Mouse (Mus musculus) retina, postnatal 7 days (tissue): Measurements from ENCODE around the gene Sgsm3.

ENCODE experiments used
- DNase-seq: peaks from one replicate; pipeline ENCODE4 v3.0.0-alpha.2; 2012; ENCODE audit warnings: low read depth, low spot score

Gene Sgsm3

DNA sequence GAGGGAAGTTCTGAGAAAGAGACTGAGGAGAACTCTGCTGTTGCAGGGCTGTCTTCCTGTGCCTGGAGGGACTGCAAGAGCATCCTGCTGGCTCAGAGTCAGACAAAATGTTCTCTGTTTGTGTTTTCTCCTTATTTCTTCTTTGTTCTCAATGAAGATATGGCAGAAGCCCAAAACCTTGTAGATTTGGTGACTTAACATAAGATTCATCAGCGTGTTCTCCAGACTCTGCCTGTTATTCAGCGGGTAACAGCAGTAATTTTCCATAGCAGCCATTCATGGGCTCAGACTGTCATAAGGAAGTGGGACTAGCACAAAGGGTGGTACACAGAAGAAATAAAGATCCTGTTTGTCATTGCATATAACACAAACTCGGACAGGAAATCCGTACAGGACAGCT is 2.0 kb downstream of the Sgsm3 start:
- no peak for DNase-seq

DNA sequence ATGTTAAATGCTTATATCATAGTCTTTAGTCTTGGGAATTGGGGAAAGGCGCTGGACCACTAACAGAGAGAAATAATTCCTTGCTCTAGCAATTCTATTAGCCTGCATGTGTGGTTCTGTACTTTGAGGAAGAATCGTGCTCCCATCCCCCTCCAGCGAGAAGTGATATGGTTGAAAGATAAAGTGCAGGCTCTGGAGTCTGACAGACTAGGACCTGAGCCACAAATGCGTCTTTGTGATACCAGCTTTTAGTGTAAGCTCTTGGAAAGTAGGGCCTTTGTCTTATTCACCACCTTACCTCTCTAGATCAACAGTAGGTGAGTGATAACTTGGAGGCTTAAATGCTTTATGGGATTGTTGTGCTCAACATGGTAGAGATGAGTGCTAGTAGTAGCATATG is 3.6 kb downstream of the Sgsm3 start:
- DNase-seq: no peak

DNA sequence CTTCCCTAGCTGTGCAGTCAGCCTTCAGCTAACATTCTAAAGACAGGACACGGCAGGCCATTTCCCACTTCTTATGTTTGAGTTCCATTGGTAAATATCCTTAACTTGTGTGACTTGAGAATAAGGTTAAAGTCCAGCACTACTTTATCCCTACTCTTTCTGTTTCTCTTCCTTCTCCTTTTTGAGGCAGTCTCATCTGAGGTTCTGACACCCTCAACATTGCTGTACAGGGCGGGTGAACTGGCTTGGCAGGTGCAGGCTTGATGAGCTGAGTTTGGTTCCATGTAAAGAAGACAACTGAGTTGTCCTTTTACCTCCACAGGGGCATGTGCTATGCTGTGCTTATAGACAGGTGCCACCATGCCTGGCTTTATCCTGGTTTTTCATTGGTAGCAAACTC is 5.7 kb downstream of the Sgsm3 start:
- no peak for DNase-seq

DNA sequence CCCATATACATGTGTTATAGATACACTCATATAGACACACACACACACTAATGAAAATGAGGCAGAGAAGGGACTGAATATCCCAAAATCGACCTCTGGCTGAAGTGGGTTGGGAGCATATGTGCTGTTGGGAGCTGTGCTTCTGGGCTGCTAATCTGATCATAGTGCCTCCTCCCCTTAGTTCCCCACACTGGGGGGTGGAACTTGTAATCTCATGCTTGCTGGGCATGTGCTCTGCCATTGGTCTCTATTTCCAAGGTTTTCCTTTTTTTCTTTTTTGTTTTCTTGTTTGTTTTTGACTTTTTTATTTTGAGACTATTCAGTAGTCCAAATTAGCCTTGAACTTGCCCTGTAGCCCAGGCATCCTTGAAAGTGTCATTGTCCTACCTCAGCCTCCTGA is 10.8 kb downstream of the Sgsm3 start:
- no peak for DNase-seq

DNA sequence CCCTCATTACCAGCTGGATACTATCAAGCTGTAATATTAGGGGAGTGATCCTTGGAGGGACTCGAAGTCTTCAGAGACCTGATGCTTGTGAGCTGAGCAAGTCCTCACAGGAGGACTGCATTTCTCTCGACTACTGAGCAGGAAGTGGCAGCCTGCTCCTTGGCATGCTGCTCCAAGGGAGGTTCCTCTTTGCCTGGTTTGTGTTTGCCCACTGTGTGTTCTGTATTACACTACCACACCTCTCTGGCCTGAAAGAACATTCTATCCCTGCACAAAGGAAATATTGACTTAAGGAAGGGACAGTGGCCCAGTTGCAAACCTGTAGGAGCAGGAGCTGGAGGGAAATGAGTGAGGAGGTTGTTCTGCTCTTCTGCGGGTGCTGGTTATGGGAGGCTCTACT is 12.1 kb downstream of the Sgsm3 start:
- DNase-seq: no peak

DNA sequence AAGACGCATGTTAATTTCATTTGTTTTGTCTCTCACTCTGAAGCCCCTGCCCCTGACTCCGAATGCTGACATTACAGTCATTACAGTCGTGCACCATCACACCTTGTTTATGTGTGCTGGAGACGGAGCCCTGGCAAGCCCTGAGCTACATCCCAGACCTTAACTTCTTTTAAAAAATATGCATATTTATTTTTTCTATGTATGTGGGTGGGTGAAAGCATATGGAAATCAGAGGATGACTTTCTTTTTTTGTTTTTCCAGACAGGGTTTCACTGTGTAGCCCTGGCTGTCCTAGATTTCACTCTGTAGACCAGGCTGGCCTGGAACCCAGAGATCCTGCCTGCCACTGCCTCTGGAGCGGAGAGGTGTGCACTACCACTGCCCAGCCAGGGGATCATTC is 17.4 kb downstream of the Sgsm3 start:
- no peak for DNase-seq

DNA sequence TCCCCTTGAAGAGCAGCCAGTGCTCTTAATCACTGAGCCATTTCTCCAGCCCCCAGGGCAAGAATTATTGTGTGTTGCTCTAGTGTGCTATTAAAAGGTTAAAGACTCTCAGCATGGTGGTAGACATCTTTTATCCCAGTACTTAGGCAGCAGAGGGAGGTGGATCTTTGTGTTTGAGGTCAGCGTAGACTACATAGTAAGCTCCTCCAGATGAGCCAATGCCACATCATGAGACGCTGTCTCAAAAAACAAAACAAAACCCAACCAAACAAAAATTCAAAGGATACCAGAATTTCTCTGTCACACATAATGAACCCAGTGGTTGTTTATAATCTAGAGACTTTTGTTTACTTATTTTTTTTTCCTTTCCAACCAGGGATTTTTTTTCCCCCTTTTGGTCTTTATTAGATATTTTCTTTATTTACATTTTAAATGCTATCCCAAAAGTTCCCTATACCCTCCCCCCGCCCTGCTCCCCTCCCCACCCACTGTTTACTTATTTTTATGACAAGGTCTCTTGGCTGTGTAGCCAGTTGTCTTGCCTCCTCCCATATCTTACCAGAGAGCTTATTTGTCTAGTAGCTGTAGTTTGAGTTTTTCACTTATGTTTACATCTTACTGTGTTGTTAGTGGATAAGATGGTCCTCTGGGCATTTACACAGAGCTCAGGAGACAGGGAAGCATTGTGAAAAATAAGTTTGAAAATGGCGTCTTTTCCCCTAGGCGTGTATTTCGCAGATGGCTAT is 18.7 kb downstream of the Sgsm3 start:
- DNase-seq: no peak

DNA sequence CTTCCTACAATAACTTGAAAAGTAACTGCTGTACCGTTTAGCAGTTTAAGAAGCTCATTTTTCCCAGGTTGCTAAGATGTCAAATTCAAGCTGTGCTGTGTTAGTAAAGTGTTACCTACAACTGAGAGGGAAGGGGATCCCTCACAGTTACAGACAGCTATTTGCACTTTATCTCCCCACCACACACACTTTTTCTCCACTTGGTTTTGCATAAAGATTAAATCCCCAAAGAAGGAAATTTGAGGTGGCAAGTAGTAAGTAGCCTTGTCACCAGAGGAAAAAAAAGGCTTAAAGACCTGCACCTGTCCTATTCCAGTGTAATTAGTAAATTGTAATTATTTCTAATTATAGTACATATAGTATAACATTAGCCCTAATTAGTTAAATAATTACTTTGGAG is 19.5 kb downstream of the Sgsm3 start:
- DNase-seq: no peak

DNA sequence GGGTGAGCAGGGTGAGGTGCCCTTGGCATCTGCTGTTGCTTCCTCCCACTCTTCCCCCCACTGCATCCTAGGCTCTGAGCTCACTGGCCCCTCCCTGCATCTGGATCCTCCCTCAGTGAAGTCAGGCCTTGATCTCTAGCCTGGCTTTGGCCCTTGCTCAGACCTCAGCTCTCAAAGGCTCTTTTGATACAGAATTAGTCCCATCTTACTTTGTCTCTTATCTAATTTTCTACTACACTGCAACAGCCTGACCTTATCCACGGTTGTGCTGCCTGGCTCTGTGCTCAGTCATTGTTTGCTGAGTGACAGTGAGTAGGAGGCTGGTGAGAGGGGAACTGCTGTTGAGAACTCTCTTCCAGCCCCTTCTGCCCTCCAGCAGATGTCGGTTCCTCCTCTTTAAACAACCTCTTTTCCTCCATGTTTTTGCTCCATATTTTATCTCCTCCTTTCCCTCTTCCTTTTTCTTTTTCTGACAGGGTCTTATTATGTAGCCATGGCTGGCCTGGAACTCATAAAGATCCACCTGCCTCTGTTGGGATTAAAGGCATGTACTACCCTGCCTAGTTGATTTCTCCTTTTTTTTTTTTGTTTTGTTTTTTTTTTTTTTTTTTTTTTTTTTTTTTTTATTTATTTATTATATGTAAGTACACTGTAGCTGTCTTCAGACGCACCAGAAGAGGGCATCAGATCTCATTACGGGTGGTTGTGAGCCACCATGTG is 23.0 kb downstream of the Sgsm3 start:
- no peak for DNase-seq

DNA sequence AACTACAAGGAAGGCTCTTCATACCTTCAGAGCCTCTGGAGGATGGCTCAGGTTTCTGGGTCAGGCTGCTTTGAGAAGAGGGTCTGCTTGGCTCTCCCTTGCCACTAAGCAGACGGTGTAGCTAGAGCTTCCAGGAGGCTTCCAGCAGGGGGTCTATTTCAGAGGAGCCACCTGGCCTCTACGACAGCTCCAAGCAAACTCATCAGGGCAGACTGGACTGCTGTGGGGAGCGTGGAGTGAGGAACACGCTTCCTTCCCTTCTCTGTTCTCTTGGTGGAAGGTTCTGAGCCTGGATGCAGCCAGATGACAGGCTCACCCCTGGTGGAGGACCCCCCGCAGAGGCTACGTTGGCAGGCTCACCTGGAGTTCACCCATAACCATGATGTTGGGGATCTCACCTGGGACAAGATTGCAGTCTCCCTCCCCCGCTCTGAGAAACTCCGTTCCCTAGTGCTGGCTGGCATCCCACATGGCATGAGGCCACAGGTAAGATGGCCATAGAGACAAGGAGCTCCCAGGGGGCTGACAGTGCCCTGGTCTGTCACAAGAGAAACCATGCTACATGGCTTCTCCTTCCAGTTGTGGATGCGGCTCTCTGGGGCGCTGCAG is 28.7 kb downstream of the Sgsm3 start:
- no peak for DNase-seq

DNA sequence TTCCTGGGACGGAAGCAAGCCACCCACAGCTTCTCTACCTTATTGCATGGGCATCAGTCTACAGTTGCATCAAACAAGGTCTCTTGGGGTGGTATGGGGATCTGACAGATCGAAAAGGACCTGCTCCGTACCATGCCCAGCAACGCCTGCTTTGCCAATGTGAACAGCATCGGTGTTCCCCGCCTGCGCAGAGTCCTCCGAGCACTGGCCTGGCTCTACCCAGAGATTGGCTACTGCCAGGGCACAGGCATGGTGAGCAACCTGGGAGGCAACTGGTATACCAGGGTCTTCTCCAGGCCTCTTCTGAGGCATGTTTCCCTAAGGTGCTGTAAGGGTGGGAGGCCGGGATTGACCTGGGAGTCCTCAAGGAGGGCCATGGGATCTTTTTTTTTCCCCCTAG is 29.8 kb downstream of the Sgsm3 start:
- no peak for DNase-seq

DNA sequence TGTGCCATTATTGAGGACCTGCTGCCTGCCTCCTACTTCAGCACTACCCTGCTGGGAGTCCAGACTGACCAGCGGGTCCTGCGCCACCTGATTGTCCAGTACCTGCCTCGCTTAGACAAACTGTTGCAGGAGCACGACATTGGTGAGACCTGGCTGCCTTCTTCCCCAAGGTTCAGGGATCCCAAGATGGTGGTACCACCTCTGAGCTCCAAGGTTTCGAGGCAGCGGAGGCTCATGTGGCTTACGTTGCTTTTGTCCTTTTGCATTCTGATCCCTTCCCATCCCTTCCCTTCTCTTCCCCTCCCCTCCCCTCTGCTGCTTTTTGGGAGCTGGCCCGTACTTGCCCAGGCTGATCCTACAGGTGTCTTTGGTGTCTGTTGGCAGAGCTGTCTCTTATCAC is 30.3 kb downstream of the Sgsm3 start:
- no peak for DNase-seq

DNA sequence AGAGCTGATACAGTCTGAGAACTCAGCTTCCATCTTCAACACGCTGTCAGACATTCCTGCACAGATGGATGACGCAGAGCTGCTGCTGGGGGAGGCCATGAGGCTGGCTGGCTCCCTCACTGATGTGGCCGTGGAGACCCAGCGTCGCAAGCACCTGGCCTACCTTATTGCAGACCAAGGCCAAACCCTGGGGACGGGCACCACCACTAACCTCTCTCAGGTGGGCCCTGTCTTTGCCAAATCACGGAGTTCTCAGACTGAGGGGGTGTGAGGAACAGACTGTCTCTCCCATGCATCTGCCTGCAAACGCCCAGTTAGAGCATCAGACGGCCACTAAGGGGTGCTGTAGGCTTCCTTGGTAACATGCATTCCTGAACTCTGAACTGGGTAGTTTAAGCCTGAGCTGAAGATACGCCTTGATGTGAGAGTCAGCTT is 31.1 kb downstream of the Sgsm3 start:
- DNase-seq: no peak

DNA sequence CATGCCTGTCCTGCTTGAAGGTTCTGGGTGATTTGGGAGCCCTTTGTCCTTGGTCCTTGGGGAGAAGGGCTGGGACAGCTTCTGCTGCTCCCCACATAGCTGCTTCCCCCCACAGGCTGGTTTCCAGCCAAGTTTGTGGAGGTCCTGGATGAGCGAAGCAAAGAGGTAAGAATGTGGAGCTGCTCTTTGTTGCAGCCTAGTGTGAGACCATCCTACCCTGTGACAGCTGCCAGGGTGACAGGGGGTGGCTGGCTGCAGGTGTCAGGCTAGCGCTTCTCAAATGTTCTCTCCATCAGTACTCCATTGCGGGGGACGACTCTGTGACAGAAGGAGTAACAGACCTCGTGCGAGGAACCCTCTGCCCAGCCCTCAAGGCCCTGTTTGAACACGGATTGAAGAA is 32.5 kb downstream of the Sgsm3 start:
- no peak for DNase-seq

DNA sequence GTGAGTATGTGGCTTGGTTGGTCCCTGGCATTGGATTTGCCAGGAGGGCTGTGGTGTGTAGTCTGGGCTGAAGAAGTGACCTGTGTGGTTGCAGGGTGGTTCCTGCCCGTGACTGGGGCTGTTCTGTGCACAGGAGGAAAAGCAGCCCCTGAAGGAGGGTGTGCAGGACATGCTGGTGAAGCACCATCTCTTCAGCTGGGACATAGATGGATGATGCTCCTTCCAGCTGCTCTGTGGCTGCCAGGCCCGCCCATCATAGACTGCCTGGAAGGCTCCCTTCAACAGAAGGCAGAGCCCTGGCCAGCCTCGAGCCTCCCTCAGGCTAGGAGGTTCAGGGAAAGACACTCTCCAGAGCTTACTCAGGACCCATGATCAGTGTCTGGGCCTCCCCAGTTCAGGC is 34.0 kb downstream of the Sgsm3 start:
- DNase-seq: no peak

DNA sequence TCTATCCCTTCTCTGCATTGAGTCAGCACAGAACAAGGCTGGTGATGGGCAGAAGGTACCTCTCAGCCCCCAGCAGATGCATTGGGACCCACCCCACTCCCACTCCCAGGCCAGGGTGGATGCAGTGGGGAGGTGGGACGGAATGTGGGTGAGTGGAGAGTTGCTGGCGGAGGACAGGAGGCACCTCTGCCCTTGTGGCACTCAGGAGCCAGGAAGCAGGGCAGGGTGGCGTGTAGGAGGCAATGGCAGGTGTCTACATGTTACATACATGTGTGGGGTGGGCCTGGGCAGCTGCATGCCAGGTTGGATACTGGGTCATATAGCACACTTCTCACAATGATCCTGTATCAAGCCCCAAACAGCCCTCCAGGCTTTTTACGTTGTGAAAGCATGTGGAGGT is 34.8 kb downstream of the Sgsm3 start:
- DNase-seq: no peak

DNA sequence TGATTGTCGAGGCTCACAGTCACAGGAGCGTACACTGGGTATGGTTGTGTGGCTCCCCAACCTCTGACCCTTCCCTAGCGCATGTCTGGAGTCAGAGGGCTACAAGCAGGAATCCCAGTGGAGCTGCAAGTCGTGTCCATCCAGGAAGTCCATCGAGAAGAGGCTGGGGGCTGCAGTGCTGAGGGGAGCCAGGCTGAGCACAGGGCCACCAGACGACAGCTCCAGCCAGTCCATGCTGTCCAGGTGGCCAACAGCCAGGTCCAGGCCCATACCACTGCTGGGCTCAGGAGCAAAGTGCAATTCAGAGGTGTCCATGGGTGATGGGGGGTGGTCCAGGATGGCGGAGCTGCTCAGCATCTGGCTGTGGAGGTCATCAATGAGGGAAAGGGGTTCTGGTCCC is 35.6 kb downstream of the Sgsm3 start:
- DNase-seq: no peak

DNA sequence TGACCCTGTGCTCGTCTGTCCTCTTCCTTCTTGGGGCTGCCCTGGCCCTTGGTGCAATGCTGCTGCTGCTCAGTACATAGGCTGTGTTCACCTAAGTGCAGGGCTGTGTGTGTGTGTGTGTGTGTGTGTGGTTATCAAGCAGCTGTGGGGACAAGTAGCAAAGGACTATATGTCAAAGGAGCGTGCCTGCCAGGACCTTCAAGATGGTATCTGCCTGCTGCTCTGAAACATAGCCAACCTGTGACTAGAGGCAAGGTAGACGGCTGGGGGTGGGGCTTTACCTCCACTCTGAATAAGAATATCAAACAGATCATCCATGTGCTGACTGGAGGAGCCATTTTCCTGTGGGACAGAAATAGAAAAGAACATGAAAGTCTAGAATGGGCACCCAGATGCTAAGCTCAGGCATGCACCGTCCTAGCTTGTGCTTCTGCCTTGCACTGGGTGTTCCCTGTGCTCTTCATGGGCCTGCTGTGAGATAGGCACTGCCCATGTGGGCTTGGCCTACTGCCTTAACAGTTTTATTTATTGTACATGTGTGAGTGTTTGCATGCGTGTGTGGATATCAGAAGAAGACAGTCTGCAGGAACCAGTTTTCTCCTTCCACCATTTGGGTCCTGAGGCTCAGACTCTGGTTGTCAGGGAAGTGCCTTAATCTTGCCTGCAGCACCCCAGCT is 37.6 kb downstream of the Sgsm3 start:
- DNase-seq: no peak

DNA sequence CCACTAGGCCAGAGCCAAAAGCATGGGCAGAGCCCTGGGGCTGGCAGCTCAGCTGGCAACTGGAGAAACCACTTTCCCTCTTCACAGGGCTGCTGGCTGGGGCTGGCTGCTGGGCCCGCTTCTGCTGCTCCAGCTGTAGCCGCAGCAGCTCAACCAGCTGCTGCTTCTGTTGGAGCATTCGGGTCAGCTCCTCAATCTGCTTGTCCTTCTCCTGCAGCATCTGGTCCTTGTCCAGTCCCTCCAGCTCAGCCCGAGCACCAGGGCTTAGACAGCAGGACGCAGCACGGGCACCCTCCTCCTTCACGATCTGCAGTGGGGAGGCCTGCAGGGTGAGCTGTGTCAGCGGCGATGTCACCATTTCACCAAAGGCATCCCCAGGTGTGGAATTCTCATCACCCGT is 38.9 kb downstream of the Sgsm3 start:
- no peak for DNase-seq

DNA sequence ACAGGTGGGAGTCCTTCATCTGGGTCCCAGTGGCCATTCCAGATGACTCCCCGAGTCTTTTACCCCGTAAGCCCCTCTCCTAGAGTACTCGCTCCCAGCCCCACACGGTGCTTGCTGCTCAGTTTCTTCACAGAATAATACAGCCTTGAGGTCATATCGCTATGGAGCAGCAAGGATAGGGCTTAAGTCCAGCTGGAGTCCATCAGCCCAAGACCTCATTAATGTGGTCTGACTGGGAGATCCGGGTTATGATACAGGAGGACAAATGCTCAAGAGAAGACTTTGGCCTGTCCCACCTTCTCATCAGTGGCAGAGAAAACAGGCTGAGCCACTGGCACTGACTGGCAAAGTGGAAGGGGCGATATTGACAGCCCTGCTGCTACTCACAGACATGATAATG is 39.7 kb downstream of the Sgsm3 start:
- no peak for DNase-seq

DNA sequence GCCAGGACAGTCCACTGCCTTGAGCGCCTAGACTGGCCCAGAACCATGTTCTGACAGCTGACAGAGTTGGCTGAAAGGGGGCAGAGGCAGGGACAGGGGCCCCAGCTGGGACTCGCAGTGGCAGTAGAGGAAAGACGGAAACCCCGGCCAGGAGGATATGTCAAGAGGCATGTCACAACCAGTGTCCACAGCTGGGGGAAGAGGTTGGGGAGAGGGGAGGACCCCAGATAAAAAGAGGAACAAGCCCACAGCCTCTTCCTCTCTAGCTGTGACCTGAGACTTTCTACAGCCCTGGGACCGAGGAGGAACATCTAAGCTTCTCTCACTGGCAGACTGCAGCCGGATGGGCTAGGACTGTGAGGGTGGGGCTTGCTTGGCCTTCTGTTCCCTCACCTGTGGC is 43.8 kb downstream of the Sgsm3 start:
- no peak for DNase-seq

DNA sequence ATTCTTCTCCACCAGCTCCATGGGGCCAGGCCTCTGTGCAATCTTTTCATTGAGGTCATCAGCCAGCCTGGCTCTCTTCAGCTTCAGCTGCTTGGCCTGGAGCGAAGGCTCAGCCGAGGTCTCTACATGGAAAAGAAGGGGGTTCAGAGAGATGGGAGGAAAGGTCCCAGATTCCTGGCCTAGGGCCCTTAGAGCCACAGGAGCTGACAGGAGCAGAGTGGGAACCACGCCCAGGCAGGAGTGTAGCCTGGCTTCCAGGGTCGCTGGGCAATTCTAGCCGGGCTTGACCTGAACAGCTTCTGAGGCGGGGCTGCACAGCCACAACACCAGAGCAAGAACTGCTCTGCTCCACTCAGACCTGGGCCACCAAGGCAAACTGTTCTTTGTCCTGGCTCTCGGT is 44.9 kb downstream of the Sgsm3 start:
- no peak for DNase-seq

DNA sequence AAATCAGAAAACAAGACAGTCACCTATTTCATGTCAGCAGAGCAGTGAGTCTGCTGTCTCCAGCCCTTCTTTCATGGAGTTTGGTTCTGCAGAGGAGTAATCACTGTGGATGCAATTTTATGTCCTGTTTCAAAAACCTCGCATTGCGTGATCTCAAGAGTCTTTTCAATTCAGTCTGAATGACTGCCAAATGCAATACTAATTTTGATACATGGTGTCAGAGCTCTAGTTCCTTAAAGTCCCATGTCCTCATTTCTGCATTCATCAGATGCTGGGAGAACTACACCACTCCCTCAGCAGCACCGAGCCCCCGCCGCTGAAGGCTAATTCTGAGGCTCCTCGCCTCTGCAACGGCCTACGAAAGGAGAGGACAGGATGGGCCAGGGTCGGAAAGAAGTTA is 46.3 kb downstream of the Sgsm3 start:
- no peak for DNase-seq
